Comparison of ENCODE assay signal across 8 mouse cellular contexts in the genomic region with DNA sequence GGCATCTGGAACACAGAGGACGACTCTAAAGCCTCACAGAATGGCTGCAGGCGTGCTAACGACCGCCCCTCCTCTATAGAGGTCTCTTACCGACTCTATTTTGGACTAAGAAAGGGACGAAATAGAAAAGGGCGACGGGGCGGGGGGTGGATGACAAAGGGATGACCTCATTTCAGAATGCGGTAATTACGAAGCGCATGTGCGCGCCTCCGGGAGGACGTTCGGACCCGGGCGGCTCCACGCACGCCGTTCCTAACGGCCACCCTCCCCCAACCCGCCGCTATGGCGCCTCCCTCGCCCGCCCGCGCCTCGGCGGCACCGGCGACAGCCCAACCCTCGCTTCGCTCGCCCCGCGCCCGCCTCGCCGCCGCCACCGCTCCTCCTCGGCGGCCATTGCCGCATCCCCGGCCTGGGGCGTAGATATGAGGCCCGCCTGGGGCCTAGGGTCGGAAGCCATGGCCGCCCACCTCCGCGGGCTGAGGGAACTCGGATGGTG. TPM values are rescaled to one million over a fixed set of nuclear protein-coding genes. Genes with fewer than 3 reads are reported as not detected.
DNase-seq lines count a peak whose midpoint lies in the region; ATAC-seq and TF ChIP-seq lines count a peak whose summit lies in the region.

No protein-coding gene starts in this region.

- H3K4me2 ChIP-seq in forebrain, embryonic 15.5 days (replicated peaks), result peak overlapping the region; percentile 55
- H3K4me2 ChIP-seq in hindbrain, embryonic 13.5 days, result peak overlapping the region; percentile 63

- no peak for TF ChIP-seq CTCF in gastrocnemius, adult 2 months (IDR thresholded peaks at IDR 0.05)

- peak; percentile 64 for DNase-seq in gastrocnemius, adult 2 months
- DNase-seq in gastrocnemius, postnatal 25 days, result no peak
- DNase-seq in cerebellum, adult 18-20 months, result peak; percentile 74 to 80
- DNase-seq in left cerebral cortex, adult 11 months (ENCODE audit: low spot score), result peak; percentile 46
- peak; percentile 71 for DNase-seq in lung, postnatal 10 days
- peak; percentile 65 to 66 for DNase-seq in right cerebral cortex, adult 2 months (ENCODE audit: low spot score in 2 of 2)

- peak overlapping the region; percentile 100 for H3K4me3 ChIP-seq in gastrocnemius, adult 2 months
- peak overlapping the region; percentile 99 for H3K4me3 ChIP-seq in forebrain, embryonic 15.5 days
- H3K4me3 ChIP-seq in hindbrain, embryonic 13.5 days, result peak overlapping the region; percentile 97

- H3K4me1 ChIP-seq in forebrain, embryonic 15.5 days, result peaks cover 19% of the 10 kb centered on the region
- peaks cover 24% of the 10 kb centered on the region for H3K4me1 ChIP-seq in hindbrain, embryonic 13.5 days (replicated peaks)

- ATAC-seq in forebrain, embryonic 15.5 days (replicated peaks), result peak; percentile 36
- peak; percentile 79 for ATAC-seq in hindbrain, embryonic 13.5 days (ENCODE audit: low FRiP score)

- H3K9ac ChIP-seq in forebrain, embryonic 15.5 days (replicated peaks), result peak overlapping the region; percentile 100
- H3K9ac ChIP-seq in hindbrain, embryonic 13.5 days, result peak overlapping the region; percentile 99

- no peaks in the 10 kb centered on the region for H3K27me3 ChIP-seq in forebrain, embryonic 15.5 days
- no peaks in the 10 kb centered on the region for H3K27me3 ChIP-seq in hindbrain, embryonic 13.5 days

- intact Hi-C loops in gastrocnemius, adult 2 months (cut with DNase I), result loop anchor here (2.0 kb wide), 1 partner anchor 95 kb away; a partner anchor contains a TSS

- WGBS in forebrain, embryonic 15.5 days, result under 1% methylated on average over 28 of the region's 55 CpGs
- 0% methylated on average over 52 of the region's 55 CpGs for WGBS in hindbrain, embryonic 13.5 days

- H3K9me3 ChIP-seq in forebrain, embryonic 15.5 days, result no peaks in the 10 kb centered on the region
- H3K9me3 ChIP-seq in hindbrain, embryonic 13.5 days, result no peaks in the 10 kb centered on the region

- H3K27ac ChIP-seq in gastrocnemius, adult 2 months, result peak overlapping the region; percentile 97
- peak overlapping the region; percentile 98 for H3K27ac ChIP-seq in forebrain, embryonic 15.5 days (replicated peaks)
- peak overlapping the region; percentile 99 for H3K27ac ChIP-seq in hindbrain, embryonic 13.5 days

- peaks cover 23% of the 10 kb centered on the region for H3K36me3 ChIP-seq in forebrain, embryonic 15.5 days
- peaks cover 27% of the 10 kb centered on the region for H3K36me3 ChIP-seq in hindbrain, embryonic 13.5 days

RNA-seq across cellular contexts. Expression of a gene that starts 6.8 kb away (rescaled TPM):
- 10 to 100 TPM; 45.5 to 89.1 TPM for total RNA-seq in gastrocnemius, adult 2 months (2021)
- total RNA-seq in gastrocnemius, postnatal 25 days (2021), result 10 to 100 TPM; 48.5 to 51.3 TPM
- polyA plus RNA-seq in forebrain, embryonic 15.5 days (2015; fragmentation: Nextera tagmentation; extraction: Ambion mirVana), result 1,340 and 1,345 TPM in 2 replicates
- polyA plus RNA-seq in hindbrain, embryonic 13.5 days (2015; fragmentation: Nextera tagmentation; extraction: Ambion mirVana), result 1,449 and 1,487 TPM in 2 replicates

RNA-seq across cellular contexts. Expression of a gene that starts 13.3 kb away (rescaled TPM):
- not detected for total RNA-seq in gastrocnemius, adult 2 months (2021)
- total RNA-seq in gastrocnemius, postnatal 25 days (2021), result not detected
- polyA plus RNA-seq in forebrain, embryonic 15.5 days (2015; fragmentation: Nextera tagmentation; extraction: Ambion mirVana), result 0.33 and 0.48 TPM in 2 replicates
- polyA plus RNA-seq in hindbrain, embryonic 13.5 days (2015; fragmentation: Nextera tagmentation; extraction: Ambion mirVana), result 0.35 and 0.40 TPM in 2 replicates

RNA-seq across cellular contexts. Expression of a gene that starts 42.0 kb away (rescaled TPM):
- 10 to 100 TPM; 18.9 to 22.0 TPM for total RNA-seq in gastrocnemius, adult 2 months (2021)
- total RNA-seq in gastrocnemius, postnatal 25 days (2021), result 10 to 100 TPM; 15.4 to 17.4 TPM
- polyA plus RNA-seq in forebrain, embryonic 15.5 days (2015; fragmentation: Nextera tagmentation; extraction: Ambion mirVana), result 31.5 and 33.5 TPM in 2 replicates
- 26.0 and 26.3 TPM in 2 replicates for polyA plus RNA-seq in hindbrain, embryonic 13.5 days (2015; fragmentation: Nextera tagmentation; extraction: Ambion mirVana)
